Mouse (Mus musculus): Measurements from ENCODE around the gene Cox14. TPM values are rescaled to one million over a fixed set of nuclear protein-coding genes. Genes with fewer than 3 reads are reported as not detected.
"Not testable (repeated sequence)": the region's sequence is repeated elsewhere in the genome, so short reads cannot be mapped to it uniquely, and the experiment has no call there.

The Cox14 gene
- polyA plus RNA-seq, 1 experiment = 237 TPM

DNA sequence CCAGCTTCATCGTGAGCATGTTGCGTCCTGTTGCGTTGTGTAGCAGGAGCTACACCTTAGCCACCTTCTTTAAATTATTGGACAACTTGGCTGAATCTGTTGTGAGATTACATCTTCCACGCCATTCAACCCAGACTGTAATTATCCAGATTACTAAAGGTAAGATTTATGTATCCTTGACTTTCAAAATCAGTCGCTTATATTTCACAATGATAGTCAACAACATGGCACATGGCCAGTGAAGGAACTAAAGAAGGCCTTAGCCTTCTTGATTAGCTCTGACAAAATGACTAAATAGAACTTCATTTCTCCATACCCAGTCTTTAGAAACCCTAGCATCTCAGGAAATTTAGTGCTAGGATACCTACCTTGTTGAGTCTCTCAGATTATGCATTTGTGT, 7.8 kb downstream of the Cox14 start:
- 0 out of 2 replicates have a peak, but pooled peaks cover 3% of the 10 kb centered on the region for H3K4me1 ChIP-seq (ENCODE audit: control insufficient read depth, insufficient read depth, low read length)
- TF ChIP-seq POLR2A (IDR thresholded peaks at IDR 0.05; ENCODE audit: extremely low read depth, insufficient read depth, low read length) (no peak), CTCF (IDR thresholded peaks at IDR 0.05; ENCODE audit: extremely low read depth, insufficient read depth, low read length) (no peak)
- H3K27ac ChIP-seq (ENCODE audit: insufficient read depth, low read length) = no peak overlapping the region
- H3K4me3 ChIP-seq (ENCODE audit: insufficient read depth, low read length) = no peak overlapping the region

DNA sequence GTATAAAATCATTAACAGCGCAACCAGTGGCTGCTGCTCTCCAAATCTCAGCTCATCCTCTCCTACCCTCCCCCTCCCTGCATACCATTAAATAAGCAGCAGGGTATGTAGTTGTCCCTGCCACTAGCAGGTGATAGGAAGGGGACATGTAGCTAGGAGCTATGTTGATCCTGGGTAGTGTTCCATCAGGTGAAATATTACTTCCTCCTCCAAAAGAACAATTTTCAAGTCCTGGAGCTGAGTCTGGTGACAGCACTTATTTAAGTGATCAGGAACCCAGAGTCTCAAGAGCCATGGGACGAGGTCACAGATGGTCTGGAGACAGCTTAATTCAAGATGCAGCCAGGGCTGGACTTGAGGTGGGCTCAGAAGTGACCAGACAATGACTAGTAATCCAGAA, 10.2 kb downstream of the Cox14 start:
- TF ChIP-seq CTCF (IDR thresholded peaks at IDR 0.05; ENCODE audit: extremely low read depth, insufficient read depth, low read length) (no peak), POLR2A (IDR thresholded peaks at IDR 0.05; ENCODE audit: extremely low read depth, insufficient read depth, low read length) (no peak)
- Histone ChIP-seq H3K27ac (ENCODE audit: insufficient read depth, low read length) (no peak overlapping the region), H3K4me3 (ENCODE audit: insufficient read depth, low read length) (no peak overlapping the region), H3K4me1 (ENCODE audit: control insufficient read depth, insufficient read depth, low read length) (0 out of 2 replicates have a peak, but pooled peaks cover 3% of the 10 kb centered on the region)

DNA sequence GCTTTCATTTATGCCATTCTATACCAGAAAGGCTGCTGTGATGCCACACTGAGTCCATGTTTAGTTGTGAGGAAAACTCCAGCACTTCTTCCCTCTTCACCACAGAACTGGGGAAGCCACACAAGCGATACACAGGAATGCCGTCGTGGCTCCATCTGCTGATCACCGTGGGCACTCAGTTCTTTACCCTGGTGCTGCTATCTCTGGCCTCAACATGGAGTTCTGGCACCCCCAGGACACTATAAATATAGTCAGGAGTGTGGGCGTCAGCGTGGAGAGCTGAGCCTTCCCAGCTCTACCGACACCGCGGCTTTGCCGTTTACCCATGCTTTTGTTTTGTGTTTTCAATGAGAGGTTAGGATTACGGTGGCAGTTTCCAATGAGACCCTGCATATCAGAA, 11.3 kb downstream of the Cox14 start:
- TF ChIP-seq POLR2A (IDR thresholded peaks at IDR 0.05; ENCODE audit: extremely low read depth, insufficient read depth, low read length) (no peak), CTCF (IDR thresholded peaks at IDR 0.05; ENCODE audit: extremely low read depth, insufficient read depth, low read length) (no peak)
- Histone ChIP-seq H3K27ac (ENCODE audit: insufficient read depth, low read length) (no peak overlapping the region), H3K4me3 (ENCODE audit: insufficient read depth, low read length) (no peak overlapping the region), H3K4me1 (ENCODE audit: control insufficient read depth, insufficient read depth, low read length) (0 out of 2 replicates have a peak, but pooled peaks cover 3% of the 10 kb centered on the region)

DNA sequence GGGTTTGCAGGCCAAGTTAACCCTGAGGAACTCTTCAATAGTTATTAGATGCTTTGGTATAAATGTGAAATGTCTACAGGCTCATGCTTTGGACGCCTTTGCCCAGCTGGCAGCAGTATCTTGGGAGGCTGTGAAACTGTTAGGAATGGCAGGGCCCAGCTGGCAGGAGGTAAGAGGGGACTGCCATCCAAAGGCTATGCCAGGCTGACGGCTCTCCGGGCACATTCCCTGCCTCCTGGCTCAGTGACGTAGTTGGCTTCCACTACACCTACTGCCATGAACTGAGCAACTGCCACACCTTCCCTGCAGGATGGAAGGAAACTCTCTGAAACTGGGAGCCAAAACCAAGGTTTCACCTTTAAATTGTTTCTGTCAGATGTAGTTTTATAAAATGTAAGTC, 14.8 kb downstream of the Cox14 start:
- Histone ChIP-seq H3K4me1 (ENCODE audit: control insufficient read depth, insufficient read depth, low read length) (0 out of 2 replicates have a peak, but pooled peaks cover 3% of the 10 kb centered on the region), H3K4me3 (ENCODE audit: insufficient read depth, low read length) (no peak overlapping the region), H3K27ac (ENCODE audit: insufficient read depth, low read length) (no peak overlapping the region)
- no peak for TF ChIP-seq CTCF (IDR thresholded peaks at IDR 0.05; ENCODE audit: extremely low read depth, insufficient read depth, low read length)
- no peak for TF ChIP-seq POLR2A (IDR thresholded peaks at IDR 0.05; ENCODE audit: extremely low read depth, insufficient read depth, low read length)

DNA sequence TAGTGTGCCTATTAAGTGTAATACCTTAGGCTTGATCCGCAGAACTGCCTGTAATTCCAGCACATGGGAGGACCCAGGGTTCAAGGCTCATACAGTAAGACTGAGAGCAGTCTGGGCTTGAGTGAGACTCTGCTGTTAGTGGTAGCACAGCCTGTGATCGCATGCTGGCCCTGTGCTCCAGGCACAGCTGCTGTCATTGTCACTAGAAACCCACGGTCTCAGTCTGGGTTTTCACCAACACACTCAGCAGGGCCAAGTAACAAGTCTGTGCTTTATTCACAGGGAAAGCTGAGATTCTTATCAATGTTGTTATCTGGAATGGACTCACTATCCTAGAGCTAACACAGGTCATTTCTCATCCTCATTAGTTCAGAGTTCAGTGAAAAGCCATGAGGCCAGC, 28.8 kb downstream of the Cox14 start:
- Histone ChIP-seq H3K4me3 (ENCODE audit: insufficient read depth, low read length) (no peak overlapping the region), H3K4me1 (ENCODE audit: control insufficient read depth, insufficient read depth, low read length) (peaks cover 2% of the 10 kb centered on the region; the same call in 1 of the 2 replicates), H3K27ac (ENCODE audit: insufficient read depth, low read length) (no peak overlapping the region)
- TF ChIP-seq CTCF (IDR thresholded peaks at IDR 0.05; ENCODE audit: extremely low read depth, insufficient read depth, low read length) (no peak), POLR2A (IDR thresholded peaks at IDR 0.05; ENCODE audit: extremely low read depth, insufficient read depth, low read length) (no peak)

DNA sequence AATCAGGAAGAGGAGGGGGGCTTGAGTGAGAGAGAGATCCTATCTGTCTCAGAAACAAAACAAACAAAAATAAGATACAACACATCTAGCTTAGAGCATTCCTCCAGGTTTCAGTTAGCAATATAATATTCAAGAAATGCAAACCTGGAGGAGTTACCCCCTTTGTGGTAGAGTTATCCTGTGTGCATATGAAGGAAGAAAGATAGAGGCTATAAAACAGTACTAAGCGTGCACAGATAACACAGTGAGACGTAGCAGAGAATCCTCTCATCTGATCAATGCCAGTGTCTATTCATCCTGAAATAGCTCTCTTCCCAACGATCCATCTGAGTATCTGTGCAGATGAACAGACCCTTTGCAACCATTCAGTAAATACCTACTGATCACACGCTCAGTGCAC, 42.0 kb downstream of the Cox14 start:
- H3K4me3 ChIP-seq (ENCODE audit: insufficient read depth, low read length) = no peak overlapping the region
- no peaks in the 10 kb centered on the region; the same call in 1 of the 2 replicates for H3K4me1 ChIP-seq (ENCODE audit: control insufficient read depth, insufficient read depth, low read length)
- no peak overlapping the region for H3K27ac ChIP-seq (ENCODE audit: insufficient read depth, low read length)
- TF ChIP-seq POLR2A (IDR thresholded peaks at IDR 0.05; ENCODE audit: extremely low read depth, insufficient read depth, low read length) (no peak), CTCF (IDR thresholded peaks at IDR 0.05; ENCODE audit: extremely low read depth, insufficient read depth, low read length) (no peak)

DNA sequence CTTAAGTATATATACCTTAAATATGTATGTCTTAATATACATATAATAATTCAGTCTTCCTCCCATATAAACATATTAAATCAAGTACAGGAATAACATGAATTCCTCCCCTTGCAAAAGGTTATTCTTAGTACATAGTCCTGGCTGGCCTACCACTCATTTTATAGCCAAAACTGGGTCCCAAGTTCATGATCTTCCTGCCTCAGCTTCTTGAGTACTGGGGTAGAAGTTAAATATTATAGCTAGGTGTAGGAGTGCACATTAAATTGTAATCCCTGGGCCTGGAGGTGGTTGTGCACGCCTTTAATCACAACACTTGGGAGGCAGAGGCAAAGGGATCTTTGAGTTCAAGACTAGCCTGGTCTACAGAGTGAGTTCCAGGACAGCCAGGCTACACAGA, 43.3 kb downstream of the Cox14 start:
- Histone ChIP-seq H3K4me1 (ENCODE audit: control insufficient read depth, insufficient read depth, low read length) (no peaks in the 10 kb centered on the region; the same call in 1 of the 2 replicates), H3K27ac (ENCODE audit: insufficient read depth, low read length) (no peak overlapping the region), H3K4me3 (ENCODE audit: insufficient read depth, low read length) (no peak overlapping the region)
- no peak for TF ChIP-seq CTCF (IDR thresholded peaks at IDR 0.05; ENCODE audit: extremely low read depth, insufficient read depth, low read length)
- TF ChIP-seq POLR2A (IDR thresholded peaks at IDR 0.05; ENCODE audit: extremely low read depth, insufficient read depth, low read length) = no peak

DNA sequence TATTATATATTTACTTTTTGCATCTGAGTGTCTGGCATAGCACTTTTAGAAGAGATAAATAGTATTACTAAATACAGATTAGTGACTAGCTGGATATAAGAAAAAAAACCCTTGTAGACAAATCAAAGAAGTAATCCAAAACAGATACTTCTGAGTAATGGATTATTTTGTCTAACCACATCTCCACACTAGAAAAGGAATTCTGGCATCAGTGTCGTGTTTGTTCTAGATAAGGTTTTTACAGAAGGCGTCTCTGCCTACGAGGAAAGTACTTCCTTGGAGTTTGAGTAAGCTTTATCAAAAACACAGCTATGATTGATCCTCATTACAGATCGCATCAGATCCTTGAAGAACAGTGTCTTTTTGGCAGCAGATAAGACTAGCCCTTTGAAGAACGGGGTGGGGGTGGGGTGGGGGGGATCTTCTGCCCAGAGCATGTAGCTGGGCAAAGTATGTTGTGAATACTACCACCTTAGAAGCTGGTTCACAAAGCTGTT, 45.6 kb downstream of the Cox14 start:
- Histone ChIP-seq H3K27ac (ENCODE audit: insufficient read depth, low read length) (no peak overlapping the region), H3K4me1 (ENCODE audit: control insufficient read depth, insufficient read depth, low read length) (no peaks in the 10 kb centered on the region; the same call in 1 of the 2 replicates), H3K4me3 (ENCODE audit: insufficient read depth, low read length) (peak overlapping the region; percentile 52)
- TF ChIP-seq POLR2A (IDR thresholded peaks at IDR 0.05; ENCODE audit: extremely low read depth, insufficient read depth, low read length) (no peak), CTCF (IDR thresholded peaks at IDR 0.05; ENCODE audit: extremely low read depth, insufficient read depth, low read length) (no peak)

DNA sequence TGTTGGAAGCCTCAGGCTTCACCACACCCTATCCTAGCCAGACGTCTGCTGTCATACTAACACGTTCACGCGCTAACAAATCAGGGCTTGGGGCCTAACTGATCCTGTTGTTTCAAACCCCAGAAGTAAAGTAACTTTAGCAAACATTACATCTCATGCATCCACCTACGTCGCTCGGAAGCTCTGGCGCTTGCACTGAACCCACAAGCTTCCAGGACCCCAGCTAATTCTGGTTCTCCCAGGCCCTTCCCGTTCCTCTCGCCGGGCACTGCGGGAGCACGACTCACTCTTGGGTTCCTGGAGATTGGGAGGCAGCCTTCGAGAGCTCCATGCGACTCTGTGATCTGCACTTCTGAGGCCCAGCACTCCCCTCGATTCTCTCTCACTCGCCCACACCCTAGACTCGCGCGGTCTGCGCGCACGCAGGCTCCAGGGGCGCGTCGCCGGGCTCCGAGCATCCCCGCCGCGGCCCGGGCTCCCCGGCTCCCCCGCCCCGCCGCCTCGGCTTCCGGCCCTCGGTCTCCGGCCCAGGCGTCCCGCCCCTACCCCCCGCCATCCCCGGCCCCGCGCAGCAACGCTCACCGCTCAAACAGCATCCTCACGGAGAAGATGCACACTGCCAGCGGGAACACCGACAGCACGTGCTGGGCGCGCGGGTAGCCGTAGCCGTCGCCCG, 46.3 kb downstream of the Cox14 start:
- H3K4me3 ChIP-seq (ENCODE audit: insufficient read depth, low read length) = peak overlapping the region; percentile 52
- H3K27ac ChIP-seq (ENCODE audit: insufficient read depth, low read length) = peak overlapping the region; percentile 79
- no peaks in the 10 kb centered on the region; the same call in 1 of the 2 replicates for H3K4me1 ChIP-seq (ENCODE audit: control insufficient read depth, insufficient read depth, low read length)
- TF ChIP-seq POLR2A (IDR thresholded peaks at IDR 0.05; ENCODE audit: extremely low read depth, insufficient read depth, low read length) (no peak), CTCF (IDR thresholded peaks at IDR 0.05; ENCODE audit: extremely low read depth, insufficient read depth, low read length) (no peak)

DNA sequence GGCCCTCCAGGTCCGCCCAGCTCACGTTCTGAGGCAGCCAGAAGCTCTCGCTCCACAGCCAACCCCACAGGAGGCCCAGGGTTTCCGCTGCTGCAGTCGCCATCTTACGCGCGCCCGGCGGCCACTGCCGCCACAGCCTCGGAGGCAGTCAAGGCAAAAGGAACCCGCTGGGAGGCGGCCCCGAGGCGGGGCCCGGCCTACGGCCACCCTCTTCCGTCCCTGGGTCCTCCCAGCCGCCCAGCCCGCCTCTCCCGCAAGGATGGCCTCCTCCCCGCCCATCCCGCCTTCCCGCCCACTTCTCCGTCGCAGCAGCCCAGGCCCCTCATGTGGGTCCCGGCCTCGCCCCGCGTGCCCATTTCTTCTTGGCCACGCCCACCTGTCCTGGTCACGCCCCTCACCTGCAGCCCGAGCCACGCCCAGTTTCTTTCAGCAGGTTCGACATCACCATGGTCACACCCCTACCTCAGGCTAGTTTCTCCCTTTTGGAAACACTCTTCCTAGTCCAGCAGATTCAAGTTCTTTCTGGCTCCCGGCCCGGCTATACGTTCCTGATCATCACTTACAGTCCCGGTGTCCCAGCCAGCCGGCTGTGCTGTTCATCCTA, 47.0 kb downstream of the Cox14 start:
- Histone ChIP-seq H3K27ac (ENCODE audit: insufficient read depth, low read length) (peak overlapping the region; percentile 79), H3K4me1 (ENCODE audit: control insufficient read depth, insufficient read depth, low read length) (no peaks in the 10 kb centered on the region; the same call in 1 of the 2 replicates), H3K4me3 (ENCODE audit: insufficient read depth, low read length) (peak overlapping the region; percentile 52)
- TF ChIP-seq POLR2A (IDR thresholded peaks at IDR 0.05; ENCODE audit: extremely low read depth, insufficient read depth, low read length) (peak; percentile 87), CTCF (IDR thresholded peaks at IDR 0.05; ENCODE audit: extremely low read depth, insufficient read depth, low read length) (no peak)

DNA sequence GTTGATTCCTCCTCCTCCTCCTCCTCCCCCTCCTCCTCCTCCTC, 47.3 kb downstream of the Cox14 start, which contains the start of gene Cers5:
Gene Cers5 (minus strand): TSS at position 5 of the 44 bp plus-strand sequence.
- Histone ChIP-seq H3K4me3 (ENCODE audit: insufficient read depth, low read length) (peak within 1 kb of the TSS; percentile 52), H3K27ac (ENCODE audit: insufficient read depth, low read length) (peak within 1 kb of the TSS; percentile 79)
- not testable (repeated sequence) for H3K4me1 ChIP-seq (ENCODE audit: control insufficient read depth, insufficient read depth, low read length)

Data from cortical plate, adult 2 months (tissue).